Mouse (Mus musculus) small intestine, adult 2 months (tissue): ENCODE results near the gene Gm20604. TPM values are rescaled to one million over a fixed set of nuclear protein-coding genes. Genes with fewer than 3 reads are reported as not detected.

ENCODE experiments used
- H3K27ac ChIP-seq: fragments of 200-500 bp; 2 replicates; pipeline ENCODE4 v1.5.1; 2012; ENCODE audit warnings: low read depth, low read length, control low read depth, inconsistent platforms; ENCODE audit not compliant: insufficient read depth
- H3K27me3 ChIP-seq: fragments of 200-500 bp; 2 replicates; pipeline ENCODE4 v1.6.1; 2012; ENCODE audit warnings: mild to moderate bottlenecking, moderate library complexity, low read length, inconsistent platforms; ENCODE audit not compliant: control insufficient read depth, insufficient read depth
- H3K36me3 ChIP-seq: fragments of 200-500 bp; 2 replicates; pipeline ENCODE4 v1.6.1; 2012; ENCODE audit warnings: mild to moderate bottlenecking, low read length, control low read depth, inconsistent platforms; ENCODE audit not compliant: control insufficient read depth, insufficient read depth
- H3K4me1 ChIP-seq: fragments of 200-500 bp; 2 replicates; pipeline ENCODE4 v1.6.1; 2012; ENCODE audit warnings: low read length, inconsistent platforms, mixed read lengths; ENCODE audit not compliant: control insufficient read depth, insufficient read depth, insufficient read length
- H3K4me3 ChIP-seq: fragments of 200-500 bp; 2 replicates; pipeline ENCODE4 v1.5.1; 2012; ENCODE audit warnings: low read depth, mild to moderate bottlenecking, control low read depth, inconsistent platforms, low read length, moderate library complexity
- CTCF ChIP-seq: fragments of 200-500 bp; IDR thresholded peaks from 2 replicates; pipeline ENCODE4 v1.5.1; 2012; ENCODE audit warnings: low read depth, mild to moderate bottlenecking, control low read depth, inconsistent platforms, low read length, moderate library complexity, mixed read lengths; ENCODE audit not compliant: insufficient replicate concordance, insufficient read length; ENCODE audit errors: extremely low read depth
- POLR2A ChIP-seq: fragments of 200-500 bp; IDR thresholded peaks from 2 replicates; pipeline ENCODE4 v1.6.1; 2012; ENCODE audit warnings: low read depth, mild to moderate bottlenecking, control low read depth, inconsistent platforms, low read length, moderate library complexity
- WGBS: fragments of 180-500 bp; shearing (Covaris S2); methylation state at CpG from one replicate; pipeline ENCODE4 v1.1.7; 2018; 5-methylcytosine and 5-hydroxymethylcytosine counted together
- polyA plus RNA-seq: library from polyadenylated mRNA; depleted of rRNA; stranded (reverse); fragments of >200 nt; gene quantifications from 2 replicates; pipeline ENCODE4 v1.2.3, GENCODE M21; 2012

The Gm20604 gene
- polyA plus RNA-seq, 1 experiment, result 0.84 TPM

DNA sequence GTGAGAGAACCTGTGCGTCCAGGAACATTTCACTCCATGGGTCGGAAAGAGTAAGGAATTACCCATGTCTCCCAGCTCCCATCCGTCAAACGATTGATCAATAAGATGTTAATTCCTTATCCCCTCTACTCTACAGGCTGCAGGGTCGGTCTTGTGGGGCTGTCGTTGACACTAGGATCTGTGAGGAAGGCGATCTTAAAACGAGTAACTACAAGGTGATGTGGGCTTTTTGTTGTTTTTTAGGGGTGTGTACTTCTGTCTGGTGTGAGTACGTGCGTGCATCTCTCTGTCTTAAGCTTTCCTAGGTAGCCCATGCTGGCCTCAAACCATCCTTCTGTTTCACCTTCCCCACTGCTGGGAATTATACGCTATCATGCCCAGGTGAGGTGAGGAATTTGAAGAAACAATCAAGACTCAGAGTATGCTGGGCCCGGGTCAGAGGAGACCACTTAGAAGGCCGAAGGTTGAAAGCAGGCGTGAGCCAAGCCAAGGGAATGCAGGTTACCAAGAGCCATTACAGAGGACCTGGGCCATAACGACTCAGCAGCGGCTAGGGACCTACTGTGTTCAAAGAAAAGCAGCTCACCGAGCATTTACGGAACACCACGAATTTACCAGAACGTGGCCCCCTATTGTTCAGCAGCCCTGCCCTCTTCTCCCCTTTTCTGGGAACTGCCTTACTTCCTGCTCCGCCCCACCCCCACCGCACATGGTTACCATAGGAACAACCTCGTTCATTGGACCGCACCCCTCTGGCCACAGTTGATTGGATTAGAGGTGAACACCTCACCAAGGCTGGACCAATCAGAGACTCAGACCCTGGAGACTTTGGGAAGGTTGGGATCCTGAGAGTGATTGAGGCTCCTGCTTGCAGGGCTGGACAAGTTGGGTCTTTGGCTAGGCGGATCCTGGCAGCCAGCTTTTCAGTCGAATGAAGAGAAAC is 28.3 kb downstream of the Gm20604 start:
- peak; percentile 42; the same call in 1 of the 2 replicates for TF ChIP-seq POLR2A
- no peak; the same call in 1 of the 2 replicates for TF ChIP-seq CTCF
- peaks cover 34% of the 10 kb centered on the region for H3K4me1 ChIP-seq
- H3K4me3 ChIP-seq, result peak overlapping the region; percentile 37
- peak overlapping the region; percentile 96 for H3K27ac ChIP-seq
- H3K36me3 ChIP-seq, result no peaks in the 10 kb centered on the region
- H3K27me3 ChIP-seq, result no peaks in the 10 kb centered on the region
- 36% methylated on average over 26 of the region's 26 CpGs for WGBS

- Histone ChIP-seq H3K27me3 (no peaks in the 10 kb centered on the region), H3K27ac (peak overlapping the region; percentile 88), H3K4me1 (peaks cover 29% of the 10 kb centered on the region), H3K36me3 (no peaks in the 10 kb centered on the region), H3K4me3 (no peak overlapping the region)
- 35% methylated on average over 7 of the region's 7 CpGs for WGBS
- no peak for TF ChIP-seq CTCF
- TF ChIP-seq POLR2A, result no peak; the same call in 1 of the 2 replicates
Measured at GRCm38 (mm10) chr12:102725761-102726175, 32.7 kb downstream of the Gm20604 start.

- Histone ChIP-seq H3K27ac (peak overlapping the region; percentile 88), H3K4me1 (peaks cover 24% of the 10 kb centered on the region), H3K27me3 (no peaks in the 10 kb centered on the region), H3K4me3 (no peak overlapping the region), H3K36me3 (no peaks in the 10 kb centered on the region)
- 83% methylated on average over 6 of the region's 6 CpGs for WGBS
- TF ChIP-seq CTCF (no peak), POLR2A (no peak)
Measured at GRCm38 (mm10) chr12:102725146-102725545, 33.3 kb downstream of the Gm20604 start.

- no peaks in the 10 kb centered on the region for H3K27me3 ChIP-seq
- 87% methylated on average over 6 of the region's 6 CpGs for WGBS
- H3K36me3 ChIP-seq, result no peaks in the 10 kb centered on the region
Measured at GRCm38 (mm10) chr12:102723861-102724260, 34.6 kb downstream of the Gm20604 start.

GRCm38 (mm10) chr12:102722966-102723365 is 35.5 kb downstream of the Gm20604 start:
- WGBS, result 73% methylated on average over 8 of the region's 8 CpGs
- peaks cover 16% of the 10 kb centered on the region for H3K4me1 ChIP-seq

More at GRCm38 (mm10) chr12:102723861-102724260, 34.6 kb downstream of the Gm20604 start:
- TF ChIP-seq CTCF (no peak), POLR2A (no peak)
- Histone ChIP-seq H3K4me1 (peaks cover 19% of the 10 kb centered on the region), H3K4me3 (no peak overlapping the region), H3K27ac (no peak overlapping the region)

DNA sequence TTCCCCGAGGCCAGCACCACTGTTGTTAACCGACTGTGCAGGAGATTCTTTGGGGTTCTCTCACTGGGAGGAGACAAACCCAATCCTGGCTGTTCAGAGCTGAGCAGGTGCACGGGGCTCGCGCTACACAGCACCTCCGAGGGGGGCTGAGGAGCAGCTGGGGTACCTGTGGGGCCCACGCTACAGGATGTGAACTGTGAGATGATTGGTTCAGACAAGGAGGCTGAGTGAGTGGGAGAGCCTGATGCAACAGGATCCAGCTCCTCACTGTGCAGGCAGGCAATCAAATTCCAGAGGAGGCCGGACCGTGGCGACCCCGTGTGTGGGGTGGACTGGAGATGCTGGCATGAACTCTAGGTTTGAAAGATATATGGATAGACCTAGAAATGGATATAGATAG is 36.0 kb downstream of the Gm20604 start:
- Histone ChIP-seq H3K36me3 (no peaks in the 10 kb centered on the region), H3K27me3 (no peaks in the 10 kb centered on the region), H3K27ac (no peak overlapping the region), H3K4me1 (peaks cover 16% of the 10 kb centered on the region), H3K4me3 (no peak overlapping the region)
- WGBS, result 76% methylated on average over 11 of the region's 11 CpGs
- TF ChIP-seq CTCF (no peak), POLR2A (no peak)

More at GRCm38 (mm10) chr12:102722966-102723365, 35.5 kb downstream of the Gm20604 start:
- no peaks in the 10 kb centered on the region for H3K27me3 ChIP-seq
- no peak for TF ChIP-seq CTCF
- TF ChIP-seq POLR2A, result no peak
- H3K36me3 ChIP-seq, result no peaks in the 10 kb centered on the region
- H3K27ac ChIP-seq, result no peak overlapping the region
- H3K4me3 ChIP-seq, result no peak overlapping the region

DNA sequence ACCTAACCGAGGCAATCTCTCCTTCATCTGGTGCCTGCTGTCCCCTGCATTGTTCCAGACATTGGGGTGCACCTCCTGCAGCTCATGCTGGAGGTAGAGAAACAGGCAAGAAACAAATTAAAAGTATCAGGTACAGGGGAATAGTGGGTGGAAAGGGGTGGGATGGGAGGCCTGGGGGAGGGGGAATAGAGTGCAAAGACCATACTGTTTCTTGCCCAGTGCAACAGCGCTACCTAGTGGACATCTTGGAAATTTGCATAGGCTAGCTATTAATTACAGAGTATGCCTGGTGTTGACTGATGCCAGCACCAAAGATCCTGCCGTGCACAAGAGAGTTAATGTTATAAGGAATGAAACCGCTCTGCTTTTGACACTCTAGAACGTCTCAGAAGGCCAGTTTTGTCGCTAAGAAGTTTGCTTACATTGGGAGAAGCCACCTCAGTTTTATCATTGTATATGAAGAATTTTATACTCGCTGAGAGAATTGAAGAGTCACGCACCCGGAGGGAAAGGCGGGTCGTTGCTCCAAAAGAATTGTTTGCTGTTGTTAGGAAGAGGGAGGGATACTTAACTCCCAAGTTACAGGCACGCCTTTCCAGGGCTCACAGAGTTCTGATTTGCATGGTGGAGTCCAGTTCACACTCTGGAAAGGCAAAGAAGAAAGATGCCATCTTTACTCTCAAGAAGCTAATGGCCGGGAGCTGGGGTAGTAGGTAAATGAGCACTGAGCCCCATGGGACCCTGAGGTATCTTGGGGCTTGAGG is 38.7 kb downstream of the Gm20604 start:
- 26% methylated on average over 13 of the region's 13 CpGs for WGBS
- H3K27me3 ChIP-seq, result no peaks in the 10 kb centered on the region
- no peaks in the 10 kb centered on the region for H3K36me3 ChIP-seq
- H3K27ac ChIP-seq, result no peak overlapping the region
- TF ChIP-seq CTCF, result peak; percentile 87; the same call in 1 of the 2 replicates
- no peak for TF ChIP-seq POLR2A
- H3K4me1 ChIP-seq, result peaks cover under 1% of the 10 kb centered on the region
- no peak overlapping the region for H3K4me3 ChIP-seq
